Mouse (Mus musculus) kidney, adult 2 months (tissue): ENCODE data around the gene Dnajc16. TPM values are rescaled to one million over a fixed set of nuclear protein-coding genes. Genes with fewer than 3 reads are reported as not detected.

Experiments used
- DNase-seq: peaks from one replicate; pipeline ENCODE4 v3.0.0; 2021
- H3K27ac ChIP-seq: fragments of 200-500 bp; 2 replicates; pipeline ENCODE4 v1.5.1; 2012; ENCODE audit warnings: low read depth, low read length, control low read depth, inconsistent platforms; ENCODE audit not compliant: insufficient read depth
- H3K27me3 ChIP-seq: fragments of 200-500 bp; replicated peaks from 2 replicates; pipeline ENCODE4 v1.6.1; 2012; ENCODE audit warnings: mild to moderate bottlenecking, moderate library complexity, low read length, inconsistent platforms; ENCODE audit not compliant: control insufficient read depth, insufficient read depth
- H3K36me3 ChIP-seq: fragments of 200-500 bp; 2 replicates; pipeline ENCODE4 v1.6.1; 2012; ENCODE audit warnings: mild to moderate bottlenecking, moderate library complexity, low read length, inconsistent platforms; ENCODE audit not compliant: control insufficient read depth, insufficient read depth
- H3K4me1 ChIP-seq: fragments of 200-500 bp; 2 replicates; pipeline ENCODE4 v1.6.1; 2011; ENCODE audit warnings: low read length; ENCODE audit not compliant: control insufficient read depth, insufficient read depth
- H3K4me3 ChIP-seq: fragments of 200-500 bp; 2 replicates; pipeline ENCODE4 v1.5.1; 2011; ENCODE audit warnings: mild to moderate bottlenecking, low read depth, low read length, control low read depth; ENCODE audit not compliant: insufficient read depth
- CTCF ChIP-seq: fragments of 200-500 bp; conservative IDR thresholded peaks from 2 replicates; pipeline ENCODE4 v1.5.1; 2011; ENCODE audit warnings: low read depth, mild to moderate bottlenecking, control low read depth, low read length, moderate library complexity, mixed read lengths; ENCODE audit not compliant: insufficient read depth, insufficient read length
- POLR2A ChIP-seq: fragments of 200-500 bp; IDR thresholded peaks from one replicate; pipeline ENCODE4 v1.6.1; 2011; ENCODE audit warnings: low read depth, low read length, control low read depth
- WGBS: fragments of 180-500 bp; shearing (Covaris S2); methylation state at CpG from one replicate; pipeline ENCODE4 v1.1.7; 2018; 5-methylcytosine and 5-hydroxymethylcytosine counted together
- polyA plus RNA-seq: library from polyadenylated mRNA; depleted of rRNA; stranded (reverse); fragments of >200 nt; gene quantifications from 2 replicates; pipeline ENCODE4 v1.2.3, GENCODE M21; 2012

Gene Dnajc16
- polyA plus RNA-seq, 1 experiment = 12.6 TPM

GRCm38 (mm10) chr4:141738015-141738414, 52.7 kb downstream of the Dnajc16 start:
- H3K27ac ChIP-seq = no peak overlapping the region
- DNase-seq = no peak
- no peak overlapping the region for H3K4me3 ChIP-seq
- no peak for TF ChIP-seq POLR2A
- no peak for TF ChIP-seq CTCF
- no peaks in the 10 kb centered on the region for H3K36me3 ChIP-seq
- no peaks in the 10 kb centered on the region for H3K27me3 ChIP-seq
- peaks cover 13% of the 10 kb centered on the region; the same call in 1 of the 2 replicates for H3K4me1 ChIP-seq
- WGBS = 84% methylated on average over 8 of the region's 8 CpGs

GRCm38 (mm10) chr4:141736856-141737255, 53.9 kb downstream of the Dnajc16 start:
- Histone ChIP-seq H3K4me3 (no peak overlapping the region), H3K27ac (no peak overlapping the region), H3K4me1 (peaks cover 12% of the 10 kb centered on the region; the same call in 1 of the 2 replicates), H3K27me3 (no peaks in the 10 kb centered on the region), H3K36me3 (no peaks in the 10 kb centered on the region)
- no peak for DNase-seq
- 73% methylated on average over 4 of the region's 4 CpGs for WGBS
- no peak for TF ChIP-seq POLR2A
- no peak for TF ChIP-seq CTCF

- DNase-seq = no peak
- Histone ChIP-seq H3K4me3 (peak overlapping the region; percentile 9), H3K36me3 (no peaks in the 10 kb centered on the region), H3K4me1 (peaks cover 6% of the 10 kb centered on the region; the same call in 1 of the 2 replicates), H3K27ac (no peak overlapping the region), H3K27me3 (no peaks in the 10 kb centered on the region)
- 34% methylated on average over 9 of the region's 9 CpGs for WGBS
- TF ChIP-seq POLR2A (no peak), CTCF (no peak)
These were observed 55.5 kb downstream of the Dnajc16 start for GRCm38 (mm10) chr4:141735206-141735560.

GRCm38 (mm10) chr4:141734446-141735205, 56.1 kb downstream of the Dnajc16 start:
- peak; percentile 35 for TF ChIP-seq POLR2A
- TF ChIP-seq CTCF = no peak
- no peaks in the 10 kb centered on the region for H3K27me3 ChIP-seq
- peak overlapping the region; percentile 35 for H3K4me3 ChIP-seq
- H3K4me1 ChIP-seq = peaks cover 9% of the 10 kb centered on the region; the same call in 1 of the 2 replicates
- no peaks in the 10 kb centered on the region for H3K36me3 ChIP-seq
- peak; percentile 96 for DNase-seq
- 6% methylated on average over 24 of the region's 24 CpGs for WGBS
- peak overlapping the region; percentile 6; the same call in 1 of the 2 replicates for H3K27ac ChIP-seq

GRCm38 (mm10) chr4:141731766-141732165, 59.0 kb downstream of the Dnajc16 start:
- peak; percentile 57 for DNase-seq
- Histone ChIP-seq H3K36me3 (no peaks in the 10 kb centered on the region), H3K27me3 (no peaks in the 10 kb centered on the region), H3K27ac (peak overlapping the region; percentile 0; the same call in 1 of the 2 replicates), H3K4me3 (no peak overlapping the region), H3K4me1 (peaks cover 18% of the 10 kb centered on the region; the same call in 1 of the 2 replicates)
- no peak for TF ChIP-seq POLR2A
- TF ChIP-seq CTCF = no peak
- 60% methylated on average over 5 of the region's 5 CpGs for WGBS

GRCm38 (mm10) chr4:141730401-141730800, 60.3 kb downstream of the Dnajc16 start:
- TF ChIP-seq POLR2A (no peak), CTCF (no peak)

GRCm38 (mm10) chr4:141729266-141729665, 61.5 kb downstream of the Dnajc16 start:
- H3K27me3 ChIP-seq = no peaks in the 10 kb centered on the region
- no peak overlapping the region for H3K4me3 ChIP-seq
- peaks cover 31% of the 10 kb centered on the region for H3K4me1 ChIP-seq
- peak; percentile 89 for DNase-seq
- TF ChIP-seq POLR2A (no peak), CTCF (no peak)
- WGBS = 69% methylated on average over 3 of the region's 3 CpGs
- no peaks in the 10 kb centered on the region for H3K36me3 ChIP-seq
- H3K27ac ChIP-seq = peak overlapping the region; percentile 89

More at GRCm38 (mm10) chr4:141730401-141730800, 60.3 kb downstream of the Dnajc16 start:
- Histone ChIP-seq H3K4me3 (no peak overlapping the region), H3K4me1 (peaks cover 23% of the 10 kb centered on the region), H3K36me3 (no peaks in the 10 kb centered on the region), H3K27ac (no peak overlapping the region), H3K27me3 (no peaks in the 10 kb centered on the region)
- 83% methylated on average over 13 of the region's 13 CpGs for WGBS
- no peak for DNase-seq
